Mouse (Mus musculus): ENCODE data around the gene Slc25a29. TPM values are rescaled to one million over a fixed set of nuclear protein-coding genes. Genes with fewer than 3 reads are reported as not detected.

Slc25a29 gene
- 38.9 and 39.1 TPM in 2 replicates for polyA plus RNA-seq (2021; fragmentation: Nextera tagmentation)
- long read RNA-seq, experiment 1, transcript Slc25a29-201 (4 exons, 1,976 nt) = major isoform, 72 of 79 reads
- long read RNA-seq, experiment 1, partial matches to known transcripts = 0 of 79 reads
- long read RNA-seq, experiment 1, other reads (novel, unspliced or antisense) = 7 of 79 reads
- long read RNA-seq, experiment 2, transcript Slc25a29-201 (4 exons, 1,976 nt) = major isoform, 245 of 256 reads
- long read RNA-seq, experiment 2, partial matches to known transcripts = 2 of 256 reads
- long read RNA-seq, experiment 2, other reads (novel, unspliced or antisense) = 9 of 256 reads

GRCm38 (mm10) chr12:108835840-108836409 is at the start of gene Slc25a29, which contains the start of gene Slc25a47:
Gene Slc25a29, minus strand, starts transcription at chr12:108835883.
Gene Slc25a47, plus strand, starts transcription at chr12:108836046.

GRCm38 (mm10) chr12:108792546-108793452 is 42.9 kb downstream of the Slc25a29 start, which contains the start of gene Yy1:
Gene Yy1, plus strand, starts transcription at chr12:108792973.

Small RNAs within 50 kb of the gene (microRNA-seq; reads per million reads assigned to microRNA genes)
- 55.6 reads per million, percentile 52 among the genes with 10 or more reads in this experiment for gene Mir345

Other genes with a start within 250 kb of the Slc25a29 start
- gene Degs2, start 133.6 kb downstream of the Slc25a29 start, polyA plus RNA-seq (2021; fragmentation: Nextera tagmentation) = 6.2 and 9.8 TPM in 2 replicates
- gene Yy1, start 42.9 kb downstream of the Slc25a29 start, polyA plus RNA-seq (2021; fragmentation: Nextera tagmentation) = 4.4 and 4.9 TPM in 2 replicates
- 6.1 and 7.1 TPM in 2 replicates for gene Slc25a47, start 163 bp upstream of the Slc25a29 start, polyA plus RNA-seq (2021; fragmentation: Nextera tagmentation)
- 3.7 and 4.7 TPM in 2 replicates for gene Wdr25, start 57.7 kb upstream of the Slc25a29 start, polyA plus RNA-seq (2021; fragmentation: Nextera tagmentation)
- 99.6 and 104 TPM in 2 replicates for gene Wars, start 58.3 kb upstream of the Slc25a29 start, polyA plus RNA-seq (2021; fragmentation: Nextera tagmentation)
- 12.5 and 15.0 TPM in 2 replicates for gene Begain, start 232.3 kb upstream of the Slc25a29 start, polyA plus RNA-seq (2021; fragmentation: Nextera tagmentation)